In genomic region chr6:15720461-15720817, GRCm38 (mm10) we compare ENCODE assay signal across 8 mouse cellular contexts. TPM values are rescaled to one million over a fixed set of nuclear protein-coding genes. Genes with fewer than 3 reads are reported as not detected.
DNase-seq lines count a peak whose midpoint lies in the region; ATAC-seq and TF ChIP-seq lines count a peak whose summit lies in the region.

Mdfic (plus strand) TSS chr6:15720661.

- peak; percentile 10 to 22 for DNase-seq in cerebellum, adult 2 months
- DNase-seq in cerebellum, postnatal 36 days, result no peak
- DNase-seq in adrenal gland, postnatal 14 days, result peak; percentile 92
- peak; percentile 67 for DNase-seq in gastrocnemius, postnatal 25 days
- peak; percentile 56 for DNase-seq in urinary bladder, postnatal 25 days (ENCODE audit: low spot score)

- under 1% methylated on average over 16 of the region's 16 CpGs for WGBS in cerebellum, adult 2 months
- 2% methylated on average over 16 of the region's 16 CpGs for WGBS in hindbrain, embryonic 16.5 days
- 5% methylated on average over 16 of the region's 16 CpGs for WGBS in liver, embryonic 12.5 days (ENCODE audit: insufficient replicate concordance)

- peaks cover 2% of the 10 kb centered on the region; the same call in 1 of the 2 replicates for H3K27me3 ChIP-seq in cerebellum, adult 2 months (ENCODE audit: control insufficient read depth, insufficient read depth, low read length)
- H3K27me3 ChIP-seq in hindbrain, embryonic 16.5 days (replicated peaks; ENCODE audit: control insufficient read depth, insufficient read depth, low read length), result no peaks in the 10 kb centered on the region; the same call in 1 of the 2 replicates
- H3K27me3 ChIP-seq in liver, embryonic 12.5 days (replicated peaks), result peaks cover 16% of the 10 kb centered on the region

- TF ChIP-seq POLR2A in cerebellum, adult 2 months (IDR thresholded peaks at IDR 0.05; ENCODE audit: borderline replicate concordance, insufficient read depth, low read length), result no peak

- H3K9ac ChIP-seq in hindbrain, embryonic 16.5 days (ENCODE audit: low read depth, low read length), result peak within 1 kb of the TSS; percentile 78
- peak within 1 kb of the TSS; percentile 63 for H3K9ac ChIP-seq in liver, embryonic 12.5 days

- peak within 1 kb of the TSS; percentile 100 for H3K4me2 ChIP-seq in hindbrain, embryonic 16.5 days (ENCODE audit: low read length)
- peak within 1 kb of the TSS; percentile 69 for H3K4me2 ChIP-seq in liver, embryonic 12.5 days

- no peaks in the 10 kb centered on the region for H3K36me3 ChIP-seq in hindbrain, embryonic 16.5 days (ENCODE audit: control insufficient read depth, insufficient read depth, low read length)
- no peaks in the 10 kb centered on the region for H3K36me3 ChIP-seq in liver, embryonic 12.5 days

- no peaks in the 10 kb centered on the region for H3K4me1 ChIP-seq in cerebellum, adult 2 months (ENCODE audit: control insufficient read depth, insufficient read depth, low read length)
- peaks cover 7% of the 10 kb centered on the region for H3K4me1 ChIP-seq in hindbrain, embryonic 16.5 days (ENCODE audit: control insufficient read depth, insufficient read depth, low read depth, low read length)
- H3K4me1 ChIP-seq in liver, embryonic 12.5 days, result no peaks in the 10 kb centered on the region

- H3K4me3 ChIP-seq in cerebellum, adult 2 months (replicated peaks; ENCODE audit: insufficient read depth, low read depth, low read length), result peak within 1 kb of the TSS; percentile 57
- H3K4me3 ChIP-seq in hindbrain, embryonic 16.5 days (ENCODE audit: low read length), result peak within 1 kb of the TSS; percentile 68
- H3K4me3 ChIP-seq in liver, embryonic 12.5 days, result peak within 1 kb of the TSS; percentile 59

- no peaks in the 10 kb centered on the region for H3K9me3 ChIP-seq in hindbrain, embryonic 16.5 days (ENCODE audit: control insufficient read depth, low read length)
- no peaks in the 10 kb centered on the region for H3K9me3 ChIP-seq in liver, embryonic 12.5 days (replicated peaks)

- TF ChIP-seq CTCF in cerebellum, adult 2 months (IDR thresholded peaks at IDR 0.05; ENCODE audit: borderline replicate concordance, insufficient read depth, low read depth, low read length), result no peak

- peak; percentile 66 for ATAC-seq in hindbrain, embryonic 16.5 days
- ATAC-seq in liver, embryonic 12.5 days, result peak; percentile 50
- ATAC-seq in monocyte, adult 5-6 weeks (replicated peaks; ENCODE audit: insufficient number of reproducible peaks, low FRiP score, low TSS enrichment, poor library complexity, severe bottlenecking), result peak; percentile 51

- H3K27ac ChIP-seq in cerebellum, adult 2 months (ENCODE audit: insufficient read depth, low read length), result no peak within 1 kb of the TSS
- 0 out of 2 replicates have a peak within 1 kb of the TSS, but pooled peaks have one; percentile 25 for H3K27ac ChIP-seq in hindbrain, embryonic 16.5 days (ENCODE audit: low read depth, low read length)
- H3K27ac ChIP-seq in liver, embryonic 12.5 days, result no peak within 1 kb of the TSS

RNA-seq across cellular contexts. Expression of gene Mdfic, which starts in this region (rescaled TPM):
- 2.1 and 3.0 TPM in 2 replicates for polyA plus RNA-seq in cerebellum, adult 2 months (2012; rRNA removed)
- 66.1 and 68.1 TPM in 2 replicates for total RNA-seq in adrenal gland, postnatal 14 days (2021)
- total RNA-seq in gastrocnemius, postnatal 25 days (2021), result 10 to 100 TPM in 1 of 2 experiments, 1 to 10 TPM in 1; 9.3 to 10.5 TPM
- 1.2 and 2.0 TPM in 2 replicates for polyA plus RNA-seq in hindbrain, embryonic 16.5 days (2015; fragmentation: Nextera tagmentation; extraction: Ambion mirVana)
- 1.9 and 2.0 TPM in 2 replicates for polyA plus RNA-seq in liver, embryonic 12.5 days (2016; fragmentation: Nextera tagmentation; extraction: Ambion mirVana)
- 24.3 to 36.7 TPM (median 29.0 TPM) in 3 replicates for total RNA-seq in monocyte, adult 5-6 weeks (2017)

Comparison
In these comparisons a context has a peak if more than half of its experiments do, and no peak if none do; other contexts are left out.
1. DNase-seq: peak in cerebellum, adult 2 months (2 of 2), adrenal gland, postnatal 14 days (single experiment), gastrocnemius, postnatal 25 days (single experiment) and urinary bladder, postnatal 25 days (single experiment); none in cerebellum, postnatal 36 days (0 of 2).
2. Peak in every context shown above with its lines, with median percentiles within 50 percentile points of each other: H3K4me3 ChIP-seq and ATAC-seq.